30 mouse cellular contexts compared by ENCODE assay signal in genomic region chr9:34942996-34943395, GRCm38 (mm10).
A peak's percentile ranks its signal among the peaks of the same experiment; 100 is the strongest.
DNase-seq lines count a peak whose midpoint lies in the region; ATAC-seq and TF ChIP-seq lines count a peak whose summit lies in the region.
"Had no signal": no experiment of that assay in that cellular context is flagged by ENCODE, and none has a peak within 500 bp of the region (broad histone marks: within the 10 kb centered on the region; RNA-seq: fewer than 3 reads in every experiment).

No protein-coding gene starts in this region.

- H3K4me1 ChIP-seq in midbrain, embryonic 11.5 days (ENCODE audit: control insufficient read depth, insufficient read depth, low read length) = peaks cover 2% of the 10 kb centered on the region; the same call in 1 of the 2 replicates
- H3K4me1 ChIP-seq in midbrain, embryonic 14.5 days (ENCODE audit: control insufficient read depth, insufficient read depth, low read length) = peaks cover 5% of the 10 kb centered on the region; the same call in 1 of the 2 replicates
- H3K4me1 ChIP-seq: intestine, embryonic 15.5 days had no signal

- DNase-seq in midbrain, embryonic 11.5 days (ENCODE audit: low spot score, missing footprints) = peak; percentile 76
- DNase-seq in midbrain, embryonic 14.5 days = no peak
- DNase-seq in urinary bladder, postnatal 4 days (ENCODE audit: low spot score in 2 of 2) = no peak
- DNase-seq: adrenal gland, adult 8-10 months; adrenal gland, postnatal 25 days; B cell, adult 2 months; cerebellum, adult 11-12 months; cerebellum, adult 8-10 months; cerebellum, postnatal 36 days; embryo, embryonic 11 days; gastrocnemius, adult 2 months; gastrocnemius, postnatal 25 days; heart, adult 18-20 months; heart, postnatal 14 days; heart, postnatal 4 days had no signal

- ATAC-seq in midbrain, embryonic 11.5 days (ENCODE audit: low FRiP score) = no peak
- ATAC-seq in midbrain, embryonic 14.5 days (ENCODE audit: low FRiP score, low TSS enrichment) = no peak
- ATAC-seq in megakaryocyte progenitor cell, adult 5-6 weeks (replicated peaks; ENCODE audit: poor library complexity) = no peak
- ATAC-seq: activated CD4-positive, CD25-positive, alpha-beta regulatory T cell, adult 4 months; CD4-positive, CD25-positive, alpha-beta regulatory T cell, adult 4 months; forebrain, embryonic 13.5 days; forebrain, embryonic 16.5 days; hindbrain, embryonic 16.5 days; intestine, embryonic 15.5 days had no signal

- no peak overlapping the region for H3K9ac ChIP-seq in midbrain, embryonic 11.5 days (ENCODE audit: low read length)
- H3K9ac ChIP-seq in midbrain, embryonic 14.5 days (replicated peaks; ENCODE audit: low read length) = no peak overlapping the region
- H3K9ac ChIP-seq: embryonic facial prominence, embryonic 13.5 days; forebrain, embryonic 13.5 days; heart, embryonic 13.5 days; hindbrain, embryonic 13.5 days; intestine, embryonic 15.5 days had no signal

- TF ChIP-seq POLR2A in myocyte (IDR thresholded peaks at IDR 0.05; ENCODE audit: insufficient read length, low read depth) = no peak

- WGBS in midbrain, embryonic 11.5 days = 85% methylated on average over 7 of the region's 7 CpGs
- WGBS in midbrain, embryonic 14.5 days = 72% methylated on average over 7 of the region's 7 CpGs

- no peaks in the 10 kb centered on the region for H3K27me3 ChIP-seq in midbrain, embryonic 11.5 days (ENCODE audit: control insufficient read depth, insufficient read depth, low read length)
- no peaks in the 10 kb centered on the region for H3K27me3 ChIP-seq in midbrain, embryonic 14.5 days (ENCODE audit: control insufficient read depth, insufficient read depth, low read length)
- H3K27me3 ChIP-seq in C2C12 (ENCODE audit: control insufficient read depth, insufficient read depth, insufficient read length) = no peaks in the 10 kb centered on the region
- no peaks in the 10 kb centered on the region for H3K27me3 ChIP-seq in myocyte (ENCODE audit: control insufficient read depth, insufficient read depth, insufficient read length)
- H3K27me3 ChIP-seq: embryonic facial prominence, embryonic 13.5 days; forebrain, embryonic 13.5 days; hindbrain, embryonic 13.5 days had no signal

- H3ac ChIP-seq in C2C12 (ENCODE audit: control insufficient read depth, insufficient read length, low read depth) = no peak overlapping the region
- no peak overlapping the region for H3ac ChIP-seq in myocyte (ENCODE audit: control insufficient read depth, insufficient read length)

- no peak for TF ChIP-seq CTCF in C2C12 (IDR thresholded peaks at IDR 0.05; ENCODE audit: control insufficient read depth, insufficient read depth, insufficient read length)

- H3K9me3 ChIP-seq in midbrain, embryonic 11.5 days (ENCODE audit: control insufficient read depth, low read length) = no peaks in the 10 kb centered on the region
- H3K9me3 ChIP-seq in midbrain, embryonic 14.5 days (ENCODE audit: control insufficient read depth, low read length) = no peaks in the 10 kb centered on the region
- H3K9me3 ChIP-seq: embryonic facial prominence, embryonic 10.5 days; embryonic facial prominence, embryonic 13.5 days; forebrain, embryonic 10.5 days; forebrain, embryonic 13.5 days; heart, embryonic 10.5 days; heart, embryonic 13.5 days; hindbrain, embryonic 13.5 days; intestine, embryonic 15.5 days had no signal

- no peaks in the 10 kb centered on the region for H3K79me2 ChIP-seq in C2C12 (ENCODE audit: control insufficient read depth, insufficient read depth)
- H3K79me2 ChIP-seq in myocyte (ENCODE audit: control insufficient read depth, insufficient read depth) = no peaks in the 10 kb centered on the region

- H3K27ac ChIP-seq in midbrain, embryonic 11.5 days (ENCODE audit: low read depth, low read length) = no peak overlapping the region
- no peak overlapping the region for H3K27ac ChIP-seq in midbrain, embryonic 14.5 days (replicated peaks; ENCODE audit: low read depth, low read length)
- H3K27ac ChIP-seq: embryonic facial prominence, embryonic 10.5 days; embryonic facial prominence, embryonic 13.5 days; forebrain, embryonic 10.5 days; forebrain, embryonic 13.5 days; gastrocnemius, adult 2 months; heart, embryonic 10.5 days; heart, embryonic 13.5 days; hindbrain, embryonic 13.5 days; intestine, embryonic 15.5 days had no signal

- H3K4me3 ChIP-seq in midbrain, embryonic 11.5 days (ENCODE audit: low read depth, low read length) = no peak overlapping the region
- no peak overlapping the region for H3K4me3 ChIP-seq in midbrain, embryonic 14.5 days (replicated peaks; ENCODE audit: low read depth, low read length)
- H3K4me3 ChIP-seq in C2C12 (ENCODE audit: insufficient read depth, poor library complexity, severe bottlenecking) (no peak overlapping the region), myocyte (no peak overlapping the region)
- H3K4me3 ChIP-seq: embryonic facial prominence, embryonic 10.5 days; embryonic facial prominence, embryonic 13.5 days; forebrain, embryonic 10.5 days; forebrain, embryonic 13.5 days; gastrocnemius, adult 2 months; heart, embryonic 10.5 days; heart, embryonic 13.5 days; hindbrain, embryonic 13.5 days; intestine, embryonic 15.5 days had no signal

- no peaks in the 10 kb centered on the region for H3K36me3 ChIP-seq in midbrain, embryonic 11.5 days (ENCODE audit: control insufficient read depth, insufficient read depth, low read length)
- H3K36me3 ChIP-seq in midbrain, embryonic 14.5 days (ENCODE audit: control insufficient read depth, insufficient read depth, low read length) = no peaks in the 10 kb centered on the region
- H3K36me3 ChIP-seq in C2C12 (ENCODE audit: control insufficient read depth, insufficient read depth) = no peaks in the 10 kb centered on the region
- H3K36me3 ChIP-seq in myocyte (ENCODE audit: control insufficient read depth, insufficient read depth) = no peaks in the 10 kb centered on the region
- H3K36me3 ChIP-seq: embryonic facial prominence, embryonic 10.5 days; embryonic facial prominence, embryonic 13.5 days; forebrain, embryonic 10.5 days; heart, embryonic 10.5 days; heart, embryonic 13.5 days; hindbrain, embryonic 13.5 days; intestine, embryonic 15.5 days had no signal

- no peak overlapping the region for H3K4me2 ChIP-seq in midbrain, embryonic 11.5 days
- H3K4me2 ChIP-seq in midbrain, embryonic 14.5 days (ENCODE audit: low read length) = no peak overlapping the region
- peak overlapping the region; percentile 47 for H3K4me2 ChIP-seq in myocyte (ENCODE audit: low read depth)
- H3K4me2 ChIP-seq: embryonic facial prominence, embryonic 13.5 days; forebrain, embryonic 13.5 days; heart, embryonic 13.5 days; hindbrain, embryonic 13.5 days; intestine, embryonic 15.5 days had no signal

- H3K79me3 ChIP-seq in C2C12 (ENCODE audit: low read depth) = no peaks in the 10 kb centered on the region

TF ChIP-seq in C2C12, 6 proteins besides CTCF, POLR2A, EP300 and RAD21:
- TF ChIP-seq FOSL1 (IDR thresholded peaks at IDR 0.05; ENCODE audit: insufficient read depth, low read length, poor library complexity, severe bottlenecking) = peak; percentile 62
- peak; percentile 91 for TF ChIP-seq MYOD1 (IDR thresholded peaks at IDR 0.05; ENCODE audit: control insufficient read depth, insufficient read length, low read depth)
- TF ChIP-seq USF1 (IDR thresholded peaks at IDR 0.05; ENCODE audit: low read depth) = no peak

TF ChIP-seq in myocyte, 11 proteins besides CTCF, POLR2A, EP300 and RAD21:
- TF ChIP-seq E2F4 (IDR thresholded peaks at IDR 0.05; ENCODE audit: insufficient read depth) (no peak), TCF12 (IDR thresholded peaks at IDR 0.05; ENCODE audit: insufficient read depth, poor library complexity, severe bottlenecking) (peak; percentile 16), MYOG (IDR thresholded peaks at IDR 0.05; ENCODE audit: control insufficient read depth in 1 of 3, insufficient read depth in 1 of 3, insufficient read length in 2 of 3, low read depth in 2 of 3) (peak in 2 of 3 experiments; percentile 64 to 76), MYOD1 (IDR thresholded peaks at IDR 0.05; ENCODE audit: control insufficient read depth in 1 of 3, insufficient read length in 2 of 3, low read depth in 2 of 3) (peak in 2 of 3 experiments; percentile 71 to 79)
